Mouse (Mus musculus) midbrain, embryonic 14.5 days (tissue): ENCODE data around the gene Nadk2. TPM values are rescaled to one million over a fixed set of nuclear protein-coding genes. Genes with fewer than 3 reads are reported as not detected.

ENCODE experiments used
- ATAC-seq: fragments of 200-750 bp; cut with Nextera tagmentation; 2 replicates; pipeline ENCODE4 v1.8.0; 2017; ENCODE audit warnings: moderate number of reproducible peaks, moderate library complexity; ENCODE audit not compliant: low FRiP score, low TSS enrichment
- DNase-seq: peaks from one replicate; pipeline ENCODE4 v3.0.0-alpha.2; 2015
- H3K27ac ChIP-seq: fragments of 300-500 bp; sonication (generic); replicated peaks from 2 replicates; pipeline ENCODE4 v1.5.1; 2014; ENCODE audit warnings: mild to moderate bottlenecking, low read depth, low read length, moderate library complexity
- H3K27me3 ChIP-seq: fragments of 300-500 bp; sonication (generic); 2 replicates; pipeline ENCODE4 v1.6.1; 2014; ENCODE audit warnings: low read length, control low read depth, mixed read lengths; ENCODE audit not compliant: control insufficient read depth, insufficient read depth
- H3K36me3 ChIP-seq: fragments of 300-500 bp; sonication (generic); 2 replicates; pipeline ENCODE4 v1.6.1; 2014; ENCODE audit warnings: low read length, control low read depth; ENCODE audit not compliant: control insufficient read depth, insufficient read depth
- H3K4me1 ChIP-seq: fragments of 300-500 bp; sonication (generic); 2 replicates; pipeline ENCODE4 v1.6.1; 2014; ENCODE audit warnings: mild to moderate bottlenecking, antibody characterized with exemption, low read length, control low read depth; ENCODE audit not compliant: control insufficient read depth, insufficient read depth
- H3K4me2 ChIP-seq: fragments of 300-500 bp; sonication (generic); 2 replicates; pipeline ENCODE4 v1.6.1; 2014; ENCODE audit warnings: mild to moderate bottlenecking, low read length, moderate library complexity
- H3K4me3 ChIP-seq: fragments of 300-500 bp; sonication (generic); replicated peaks from 2 replicates; pipeline ENCODE4 v1.5.1; 2014; ENCODE audit warnings: low read depth, low read length
- H3K9ac ChIP-seq: fragments of 300-500 bp; sonication (generic); replicated peaks from 2 replicates; pipeline ENCODE4 v1.6.1; 2014; ENCODE audit warnings: mild to moderate bottlenecking, low read length, moderate library complexity
- H3K9me3 ChIP-seq: fragments of 300-500 bp; sonication (generic); 2 replicates; pipeline ENCODE4 v1.6.1; 2016; ENCODE audit warnings: low read length, control low read depth, mixed read lengths; ENCODE audit not compliant: control insufficient read depth
- WGBS: fragments of 180-500 bp; shearing (Covaris S2); extraction: QIAGEN DNeasy Blood & Tissue Kit; methylation state at CpG from one replicate; pipeline ENCODE4 v1.1.7; 2014; 5-methylcytosine and 5-hydroxymethylcytosine counted together
- polyA plus RNA-seq: library from polyadenylated mRNA; unstranded; fragments of >200 nt; fragmentation: Nextera tagmentation; extraction: Ambion mirVana; gene quantifications from 2 replicates; pipeline ENCODE4 v1.2.1, GENCODE M21; 2014

Nadk2 gene
- polyA plus RNA-seq, 1 experiment from 2014 or later, result 36.0 TPM

DNA sequence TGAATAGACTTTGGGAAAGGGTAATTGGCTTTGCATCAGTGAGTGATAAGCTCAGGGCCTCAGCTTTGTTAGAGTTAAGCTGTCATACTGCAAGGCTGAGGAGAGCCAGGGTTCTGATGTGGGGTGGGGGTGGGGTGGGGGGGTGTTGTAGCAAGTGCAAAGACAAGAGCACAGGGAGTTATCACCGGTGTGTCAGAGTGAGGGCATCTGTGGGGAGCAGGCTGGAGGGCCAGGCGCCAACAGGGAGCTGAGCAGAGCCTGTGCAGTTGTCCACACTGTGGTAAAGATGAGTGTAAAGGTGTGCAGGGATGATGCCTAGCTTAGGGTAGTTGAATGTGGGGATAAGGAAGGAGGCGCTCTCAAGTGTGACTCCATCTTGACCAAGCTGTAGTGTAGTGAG is 10.2 kb downstream of the Nadk2 start:
- ATAC-seq, result peak; percentile 24; the same call in 1 of the 2 replicates
- DNase-seq, result no peak
- WGBS, result 71% methylated on average over 3 of the region's 3 CpGs

GRCm38 (mm10) chr15:9082753-9083152 is 11.7 kb downstream of the Nadk2 start:
- DNase-seq, result no peak
- H3K27ac ChIP-seq, result no peak overlapping the region
- no peaks in the 10 kb centered on the region for H3K9me3 ChIP-seq
- peaks cover 8% of the 10 kb centered on the region for H3K36me3 ChIP-seq
- no peak for ATAC-seq
- peaks cover 7% of the 10 kb centered on the region; the same call in 1 of the 2 replicates for H3K4me1 ChIP-seq
- H3K27me3 ChIP-seq, result no peaks in the 10 kb centered on the region
- H3K4me2 ChIP-seq, result no peak overlapping the region
- WGBS, result 90% methylated on average over 9 of the region's 9 CpGs
- no peak overlapping the region for H3K9ac ChIP-seq
- H3K4me3 ChIP-seq, result no peak overlapping the region

More for the DNA sequence above, 10.2 kb downstream of the Nadk2 start:
- no peak overlapping the region for H3K4me3 ChIP-seq
- no peak overlapping the region for H3K27ac ChIP-seq
- H3K4me1 ChIP-seq, result peaks cover 11% of the 10 kb centered on the region; the same call in 1 of the 2 replicates
- no peak overlapping the region for H3K9ac ChIP-seq
- H3K9me3 ChIP-seq, result no peaks in the 10 kb centered on the region
- no peaks in the 10 kb centered on the region for H3K27me3 ChIP-seq
- peaks cover 4% of the 10 kb centered on the region; the same call in 1 of the 2 replicates for H3K36me3 ChIP-seq
- H3K4me2 ChIP-seq, result no peak overlapping the region

- DNase-seq (no peak), ATAC-seq (no peak)
- 46% methylated on average over 11 of the region's 11 CpGs for WGBS
- H3K4me1 ChIP-seq, result no peaks in the 10 kb centered on the region
- no peak overlapping the region for H3K9ac ChIP-seq
- no peaks in the 10 kb centered on the region for H3K27me3 ChIP-seq
- H3K4me2 ChIP-seq, result no peak overlapping the region
- no peaks in the 10 kb centered on the region for H3K9me3 ChIP-seq
- peaks cover 13% of the 10 kb centered on the region for H3K36me3 ChIP-seq
- H3K4me3 ChIP-seq, result no peak overlapping the region
- H3K27ac ChIP-seq, result no peak overlapping the region
Measured at GRCm38 (mm10) chr15:9086813-9087212, 15.8 kb downstream of the Nadk2 start.

DNA sequence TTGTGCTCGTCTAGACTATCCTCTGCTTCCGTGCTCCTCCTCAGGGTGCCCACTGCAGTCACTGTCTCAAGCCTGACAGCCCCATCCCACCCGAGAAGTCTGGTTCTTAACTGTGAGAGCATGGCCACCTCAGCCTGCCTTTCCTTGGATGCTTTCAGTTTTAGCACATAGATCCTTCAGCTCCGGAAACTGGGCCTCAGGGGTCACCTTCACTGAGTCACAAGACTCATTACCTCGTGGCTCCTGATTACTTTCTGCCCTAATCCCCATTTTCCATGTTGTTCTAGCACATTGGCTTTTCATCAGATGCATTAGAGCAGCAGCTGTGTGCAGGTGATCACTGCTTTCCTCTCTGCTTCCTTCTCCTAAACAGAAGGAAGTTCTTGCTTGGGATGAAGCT is 16.4 kb downstream of the Nadk2 start:
- H3K9me3 ChIP-seq, result no peaks in the 10 kb centered on the region
- no peaks in the 10 kb centered on the region for H3K4me1 ChIP-seq
- H3K27ac ChIP-seq, result no peak overlapping the region
- peaks cover 13% of the 10 kb centered on the region for H3K36me3 ChIP-seq
- H3K4me3 ChIP-seq, result no peak overlapping the region
- H3K27me3 ChIP-seq, result no peaks in the 10 kb centered on the region
- no peak overlapping the region for H3K4me2 ChIP-seq
- H3K9ac ChIP-seq, result no peak overlapping the region
- ATAC-seq (no peak), DNase-seq (no peak)
- 72% methylated on average over 5 of the region's 5 CpGs for WGBS

DNA sequence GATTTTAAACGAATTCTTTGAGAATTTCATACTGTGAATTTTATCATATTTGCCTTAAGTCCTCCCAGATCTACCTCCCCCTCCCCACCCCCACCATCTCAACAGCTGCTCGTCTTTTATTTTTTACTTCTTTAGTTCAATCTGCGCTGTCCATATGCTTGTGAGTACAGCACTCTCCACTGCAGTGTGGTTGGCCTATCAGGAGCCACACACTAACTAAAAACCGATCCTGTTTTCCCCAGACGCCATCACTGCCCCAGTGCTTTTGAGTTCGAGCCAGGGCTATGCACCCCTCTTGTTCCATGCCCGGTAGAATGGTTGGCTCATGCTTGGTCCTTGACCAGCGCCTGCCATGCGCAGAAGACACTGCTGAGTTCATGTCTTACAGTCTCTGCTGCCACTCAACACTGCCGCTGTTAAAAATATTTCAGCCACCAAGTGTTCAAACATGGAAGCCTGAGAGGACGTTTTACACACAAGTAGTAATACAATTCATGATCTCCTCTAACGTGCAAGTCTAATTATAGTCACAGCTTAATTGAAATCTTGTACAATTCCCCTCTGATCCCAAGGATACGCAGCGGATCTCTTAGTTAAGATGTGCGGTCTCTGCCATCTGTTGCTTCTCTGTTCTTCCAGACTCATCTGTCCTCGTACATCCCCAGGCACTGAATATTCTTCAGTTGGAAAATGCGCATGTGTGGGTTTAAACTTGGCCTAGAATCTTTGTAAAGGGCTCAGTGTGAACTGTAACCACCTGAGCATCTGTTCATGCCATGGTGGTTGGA is 17.0 kb downstream of the Nadk2 start:
- peaks cover 17% of the 10 kb centered on the region for H3K36me3 ChIP-seq
- H3K27ac ChIP-seq, result no peak overlapping the region
- no peaks in the 10 kb centered on the region for H3K4me1 ChIP-seq
- 88% methylated on average over 17 of the region's 17 CpGs for WGBS
- H3K4me3 ChIP-seq, result no peak overlapping the region
- no peaks in the 10 kb centered on the region for H3K9me3 ChIP-seq
- H3K4me2 ChIP-seq, result no peak overlapping the region
- no peaks in the 10 kb centered on the region for H3K27me3 ChIP-seq
- DNase-seq (no peak), ATAC-seq (no peak)
- H3K9ac ChIP-seq, result no peak overlapping the region

GRCm38 (mm10) chr15:9088683-9089072 is 17.6 kb downstream of the Nadk2 start:
- Histone ChIP-seq H3K27me3 (no peaks in the 10 kb centered on the region), H3K4me3 (no peak overlapping the region), H3K9ac (no peak overlapping the region), H3K9me3 (no peaks in the 10 kb centered on the region), H3K36me3 (peaks cover 20% of the 10 kb centered on the region), H3K27ac (no peak overlapping the region), H3K4me2 (no peak overlapping the region), H3K4me1 (no peaks in the 10 kb centered on the region)
- ATAC-seq, result no peak
- DNase-seq, result no peak
- 63% methylated on average over 8 of the region's 8 CpGs for WGBS

DNA sequence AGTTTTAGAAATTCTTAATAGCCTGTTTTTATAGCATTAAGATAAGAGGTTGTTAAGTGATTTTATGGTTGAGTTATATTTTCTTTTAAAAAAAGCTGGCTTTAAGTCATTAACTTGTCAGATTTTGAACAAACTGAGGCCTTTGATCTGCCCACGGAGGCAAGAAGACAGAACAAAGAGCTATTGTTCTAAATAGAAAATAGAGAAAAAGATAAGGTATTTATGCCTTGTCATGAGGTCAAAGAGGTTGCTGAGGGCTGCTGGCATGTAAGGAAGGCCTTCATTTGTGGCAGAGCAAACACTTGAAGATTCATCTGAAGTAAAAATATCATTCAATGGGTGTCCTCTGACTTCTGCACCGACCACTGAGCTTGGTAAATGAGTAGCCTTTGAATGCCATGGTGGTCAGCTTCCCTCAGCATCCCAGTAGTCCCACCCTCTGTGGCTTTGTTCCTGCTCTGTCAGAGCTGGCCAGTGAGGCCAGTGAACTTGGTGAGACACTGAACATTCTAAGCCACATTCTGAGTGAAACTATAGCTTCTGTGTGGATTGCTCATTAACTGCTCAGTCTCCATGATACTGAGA is 18.2 kb downstream of the Nadk2 start:
- H3K4me3 ChIP-seq, result no peak overlapping the region

GRCm38 (mm10) chr15:9090662-9091061 is 19.6 kb downstream of the Nadk2 start:
- no peaks in the 10 kb centered on the region for H3K9me3 ChIP-seq
- H3K4me2 ChIP-seq, result no peak overlapping the region
- H3K4me3 ChIP-seq, result no peak overlapping the region
- no peak overlapping the region for H3K27ac ChIP-seq
- DNase-seq, result no peak
- 94% methylated on average over 5 of the region's 5 CpGs for WGBS
- peaks cover 3% of the 10 kb centered on the region; the same call in 1 of the 2 replicates for H3K4me1 ChIP-seq
- no peak overlapping the region for H3K9ac ChIP-seq
- H3K36me3 ChIP-seq, result peaks cover 23% of the 10 kb centered on the region
- ATAC-seq, result no peak
- no peaks in the 10 kb centered on the region for H3K27me3 ChIP-seq

More for the DNA sequence above, 18.2 kb downstream of the Nadk2 start:
- DNase-seq (no peak), ATAC-seq (no peak)
- no peaks in the 10 kb centered on the region for H3K27me3 ChIP-seq
- H3K9ac ChIP-seq, result no peak overlapping the region
- H3K36me3 ChIP-seq, result peaks cover 24% of the 10 kb centered on the region
- no peak overlapping the region for H3K27ac ChIP-seq
- no peaks in the 10 kb centered on the region for H3K4me1 ChIP-seq
- H3K9me3 ChIP-seq, result no peaks in the 10 kb centered on the region
- H3K4me2 ChIP-seq, result no peak overlapping the region
- 5% methylated on average over 2 of the region's 2 CpGs for WGBS
